Mouse (Mus musculus): ENCODE results near the gene Spg7. TPM values are rescaled to one million over a fixed set of nuclear protein-coding genes. Genes with fewer than 3 reads are reported as not detected.
"Not testable (repeated sequence)": the region's sequence is repeated elsewhere in the genome, so short reads cannot be mapped to it uniquely, and the experiment has no call there.

The Spg7 gene
- polyA plus RNA-seq, 1 experiment from 2014 or later, result 49.6 TPM

DNA sequence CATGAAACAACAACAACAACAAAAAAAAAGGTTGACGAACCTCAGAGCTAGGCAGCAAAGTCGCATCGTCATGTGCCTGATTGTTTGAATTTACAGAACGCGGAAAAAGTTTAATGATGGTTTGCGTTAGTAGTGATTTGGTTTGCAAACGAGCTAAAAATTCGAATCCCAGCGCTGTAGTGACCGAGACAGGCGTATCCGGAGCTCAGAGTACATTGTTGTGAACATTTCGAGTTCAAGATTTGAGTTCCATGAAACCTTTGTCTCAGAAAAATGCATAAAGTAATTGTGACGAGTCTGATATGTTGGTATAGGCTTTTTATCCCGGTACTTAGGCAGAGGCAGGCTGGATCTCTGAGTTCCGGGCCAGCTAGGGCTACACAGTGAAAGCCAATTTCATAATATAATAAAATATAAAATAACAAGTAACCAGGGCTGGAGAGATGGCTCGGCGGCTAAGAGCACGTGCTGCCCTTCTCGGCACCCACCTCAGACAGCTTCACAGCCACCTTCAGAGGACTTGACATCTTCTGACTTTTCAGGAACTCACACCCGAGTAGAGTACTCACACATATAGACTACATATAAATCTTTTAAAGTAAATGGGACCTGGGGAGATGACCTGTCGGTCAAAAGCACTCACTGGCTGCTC, 19.6 kb upstream of the Spg7 start:
- TF ChIP-seq CTCF (IDR thresholded peaks at IDR 0.05; ENCODE audit: low read depth), result no peak
- WGBS, result 9% methylated on average over 22 of the region's 22 CpGs
- peaks cover 18% of the 10 kb centered on the region for H3K4me1 ChIP-seq (replicated peaks; ENCODE audit: insufficient read depth, low read length)
- peak overlapping the region; percentile 58 for H3K4me2 ChIP-seq (ENCODE audit: low read length)
- DNase-seq (ENCODE audit: low spot score) (no peak), ATAC-seq (replicated peaks; ENCODE audit: low FRiP score, low read depth) (no peak)
- peak overlapping the region; percentile 89 for H3K9ac ChIP-seq (ENCODE audit: low read depth, low read length)
- no peaks in the 10 kb centered on the region for H3K36me3 ChIP-seq (ENCODE audit: insufficient read depth, low read length)
- H3K9me3 ChIP-seq (replicated peaks; ENCODE audit: low read length), result no peaks in the 10 kb centered on the region
- H3K27ac ChIP-seq, result peak overlapping the region; percentile 99
- H3K27me3 ChIP-seq (ENCODE audit: insufficient read depth, low read length), result no peaks in the 10 kb centered on the region
- H3K4me3 ChIP-seq (replicated peaks; ENCODE audit: low read depth, low read length), result peak overlapping the region; percentile 99

DNA sequence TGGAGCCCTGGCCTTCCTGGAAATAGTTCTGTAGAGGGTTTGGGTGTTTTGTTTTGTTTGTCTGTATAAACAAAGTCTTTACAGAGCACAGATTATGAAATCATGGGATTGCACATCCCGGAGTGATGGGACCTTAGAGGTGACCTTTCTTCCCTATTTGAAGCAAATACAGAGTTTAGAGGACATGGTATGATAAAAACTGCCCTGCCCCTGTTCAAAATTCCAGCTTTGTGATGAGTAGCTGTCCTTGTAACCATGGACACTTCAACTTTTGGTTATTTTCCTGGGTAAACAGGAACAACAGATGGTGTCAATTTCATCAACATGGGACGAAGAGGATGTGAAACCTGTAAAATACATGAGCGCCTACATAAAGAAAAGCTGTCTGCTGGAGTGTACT, 18.8 kb upstream of the Spg7 start:
- Histone ChIP-seq H3K4me2 (ENCODE audit: low read length) (0 out of 2 replicates have a peak overlapping the region, but pooled peaks have one; percentile 58), H3K36me3 (ENCODE audit: insufficient read depth, low read length) (no peaks in the 10 kb centered on the region), H3K4me3 (replicated peaks; ENCODE audit: low read depth, low read length) (no peak overlapping the region), H3K9ac (ENCODE audit: low read depth, low read length) (no peak overlapping the region), H3K27ac (no peak overlapping the region), H3K4me1 (replicated peaks; ENCODE audit: insufficient read depth, low read length) (peaks cover 18% of the 10 kb centered on the region), H3K9me3 (replicated peaks; ENCODE audit: low read length) (no peaks in the 10 kb centered on the region), H3K27me3 (ENCODE audit: insufficient read depth, low read length) (no peaks in the 10 kb centered on the region)
- ATAC-seq (replicated peaks; ENCODE audit: low FRiP score, low read depth), result no peak
- TF ChIP-seq CTCF (IDR thresholded peaks at IDR 0.05; ENCODE audit: low read depth), result no peak
- WGBS, result 78% methylated on average over 3 of the region's 3 CpGs
- no peak for DNase-seq (ENCODE audit: low spot score)

DNA sequence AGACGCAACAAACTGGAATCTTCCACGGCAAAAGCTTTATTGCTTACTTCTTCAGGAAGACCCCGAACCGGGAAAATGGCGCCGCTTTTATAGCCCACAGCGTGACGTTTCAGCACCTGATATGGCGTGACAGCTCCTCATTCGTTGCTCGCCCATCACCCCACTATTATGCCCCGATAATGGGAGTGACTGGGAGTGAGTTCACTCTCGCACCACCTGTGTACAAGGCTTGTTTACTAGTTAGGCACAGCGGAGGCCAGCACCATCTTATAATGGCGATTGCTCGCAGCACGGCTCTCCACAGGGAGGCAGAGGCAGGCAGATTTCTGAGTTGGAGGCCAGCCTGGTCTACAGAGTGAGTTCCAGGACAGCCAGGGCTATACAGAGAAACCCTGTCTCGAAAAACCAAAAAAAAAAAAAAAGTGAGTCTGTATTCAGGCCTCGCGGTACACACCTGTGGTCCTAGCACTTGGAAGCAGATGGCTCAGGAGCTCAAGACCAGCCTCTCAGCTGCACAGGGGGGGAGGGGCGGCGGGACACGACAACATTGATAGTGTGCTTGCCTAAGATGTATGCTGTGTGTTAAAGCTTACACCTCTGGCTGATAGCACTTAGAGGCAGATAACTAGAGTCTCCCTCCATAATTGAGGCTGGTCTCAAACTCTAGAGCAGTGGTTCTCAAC, 17.9 kb upstream of the Spg7 start:
- not testable (repeated sequence) for H3K9ac ChIP-seq (ENCODE audit: low read depth, low read length); H3K27me3 ChIP-seq (ENCODE audit: insufficient read depth, low read length); DNase-seq (ENCODE audit: low spot score); H3K4me3 ChIP-seq (replicated peaks; ENCODE audit: low read depth, low read length); ATAC-seq (replicated peaks; ENCODE audit: low FRiP score, low read depth); H3K36me3 ChIP-seq (ENCODE audit: insufficient read depth, low read length); H3K4me2 ChIP-seq (ENCODE audit: low read length); H3K9me3 ChIP-seq (replicated peaks; ENCODE audit: low read length); H3K27ac ChIP-seq; H3K4me1 ChIP-seq (replicated peaks; ENCODE audit: insufficient read depth, low read length)
- WGBS, result 90% methylated on average over 23 of the region's 23 CpGs

DNA sequence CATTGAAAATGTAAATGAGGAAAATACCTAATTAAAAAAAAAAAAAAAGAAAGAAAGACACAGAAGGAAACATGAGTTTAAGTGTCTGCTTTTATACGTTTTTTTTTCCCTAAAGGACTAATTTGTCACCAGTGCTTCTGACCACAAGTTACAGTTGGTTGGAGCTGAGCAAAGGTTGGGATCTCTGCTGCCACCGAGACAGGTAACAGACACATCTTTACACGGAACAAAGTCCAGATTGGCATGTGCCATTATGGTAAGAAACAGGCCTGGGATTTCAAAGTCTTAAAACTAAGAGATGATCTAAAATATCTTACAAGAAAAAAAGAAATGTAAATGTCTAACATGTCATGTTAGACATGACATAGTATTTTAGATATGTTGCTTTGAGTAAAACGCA, 16.0 kb upstream of the Spg7 start:
- ATAC-seq (replicated peaks; ENCODE audit: low FRiP score, low read depth) (no peak), DNase-seq (ENCODE audit: low spot score) (no peak)
- peak overlapping the region; percentile 88; the same call in 1 of the 2 replicates for H3K27ac ChIP-seq
- H3K4me3 ChIP-seq (replicated peaks; ENCODE audit: low read depth, low read length), result no peak overlapping the region
- no peak for TF ChIP-seq CTCF (IDR thresholded peaks at IDR 0.05; ENCODE audit: low read depth)
- H3K27me3 ChIP-seq (ENCODE audit: insufficient read depth, low read length), result no peaks in the 10 kb centered on the region
- no peaks in the 10 kb centered on the region for H3K36me3 ChIP-seq (ENCODE audit: insufficient read depth, low read length)
- no peaks in the 10 kb centered on the region for H3K9me3 ChIP-seq (replicated peaks; ENCODE audit: low read length)
- no peaks in the 10 kb centered on the region for H3K4me1 ChIP-seq (replicated peaks; ENCODE audit: insufficient read depth, low read length)
- 62% methylated on average over 4 of the region's 4 CpGs for WGBS
- H3K9ac ChIP-seq (ENCODE audit: low read depth, low read length), result no peak overlapping the region
- H3K4me2 ChIP-seq (ENCODE audit: low read length), result no peak overlapping the region

DNA sequence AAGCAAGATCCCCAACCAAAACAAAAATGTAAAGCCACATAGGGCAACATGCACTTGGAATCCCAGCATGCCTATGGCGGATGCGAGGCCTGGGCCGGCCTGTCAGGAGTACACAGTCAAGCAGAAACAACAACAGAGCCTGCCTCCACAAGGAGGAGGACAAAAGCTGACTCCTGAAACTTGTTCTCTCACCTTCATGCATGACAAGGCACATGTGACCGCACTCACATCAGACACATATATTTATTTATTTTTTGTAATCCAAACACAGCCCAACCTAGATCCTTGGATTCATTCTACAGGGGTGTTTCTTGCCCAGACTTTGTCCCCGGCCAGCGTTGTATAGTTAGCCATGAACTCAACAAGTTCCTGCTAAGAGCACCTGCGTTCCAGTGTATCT, 14.9 kb upstream of the Spg7 start:
- Histone ChIP-seq H3K9ac (ENCODE audit: low read depth, low read length) (no peak overlapping the region), H3K4me1 (replicated peaks; ENCODE audit: insufficient read depth, low read length) (no peaks in the 10 kb centered on the region), H3K27me3 (ENCODE audit: insufficient read depth, low read length) (no peaks in the 10 kb centered on the region), H3K36me3 (ENCODE audit: insufficient read depth, low read length) (no peaks in the 10 kb centered on the region), H3K9me3 (replicated peaks; ENCODE audit: low read length) (no peaks in the 10 kb centered on the region), H3K4me3 (replicated peaks; ENCODE audit: low read depth, low read length) (no peak overlapping the region), H3K4me2 (ENCODE audit: low read length) (no peak overlapping the region), H3K27ac (peak overlapping the region; percentile 88)
- ATAC-seq (replicated peaks; ENCODE audit: low FRiP score, low read depth) (peak; percentile 71), DNase-seq (ENCODE audit: low spot score) (peak; percentile 56)
- 54% methylated on average over 7 of the region's 7 CpGs for WGBS
- peak; percentile 9; the same call in 1 of the 2 replicates for TF ChIP-seq CTCF (IDR thresholded peaks at IDR 0.05; ENCODE audit: low read depth)

DNA sequence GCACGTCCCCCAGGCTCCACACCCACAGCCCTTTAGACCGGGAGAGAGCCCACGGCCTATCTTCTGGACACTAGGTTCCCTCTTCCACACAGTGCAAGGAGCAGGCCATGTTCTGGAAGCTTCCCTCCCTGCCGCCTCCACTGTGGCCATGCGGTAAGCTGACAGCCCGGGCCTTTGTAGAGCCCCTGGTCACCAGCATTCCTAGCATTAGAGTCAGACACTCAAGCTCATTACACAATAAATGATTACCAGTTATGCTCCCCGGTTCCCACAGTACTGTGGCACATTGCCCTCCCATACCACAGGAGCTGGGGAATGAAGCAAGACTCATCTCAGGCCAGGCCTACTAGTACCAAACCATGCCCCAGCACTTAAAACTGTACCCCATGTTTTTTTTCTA, 14.3 kb upstream of the Spg7 start:
- H3K9ac ChIP-seq (ENCODE audit: low read depth, low read length), result no peak overlapping the region
- no peak overlapping the region for H3K4me2 ChIP-seq (ENCODE audit: low read length)
- H3K9me3 ChIP-seq (replicated peaks; ENCODE audit: low read length), result no peaks in the 10 kb centered on the region
- H3K4me1 ChIP-seq (replicated peaks; ENCODE audit: insufficient read depth, low read length), result no peaks in the 10 kb centered on the region
- no peaks in the 10 kb centered on the region for H3K36me3 ChIP-seq (ENCODE audit: insufficient read depth, low read length)
- ATAC-seq (replicated peaks; ENCODE audit: low FRiP score, low read depth) (peak; percentile 50), DNase-seq (ENCODE audit: low spot score) (no peak)
- H3K27ac ChIP-seq, result peak overlapping the region; percentile 88
- H3K27me3 ChIP-seq (ENCODE audit: insufficient read depth, low read length), result no peaks in the 10 kb centered on the region
- no peak overlapping the region for H3K4me3 ChIP-seq (replicated peaks; ENCODE audit: low read depth, low read length)
- TF ChIP-seq CTCF (IDR thresholded peaks at IDR 0.05; ENCODE audit: low read depth), result no peak
- WGBS, result 68% methylated on average over 7 of the region's 7 CpGs

Measured in kidney, postnatal 0 days (tissue).